Mouse (Mus musculus): ENCODE results near the gene Kit.

- TF ChIP-seq TAL1 (IDR thresholded peaks at IDR 0.05; ENCODE audit: low read length): no peak
- no peak for TF ChIP-seq GATA1 (IDR thresholded peaks at IDR 0.05; ENCODE audit: low read length)
Observed at GRCm38 (mm10) chr5:75623993-75624706, 49.4 kb downstream of the Kit start.
